Mouse (Mus musculus) liver, postnatal 0 days (tissue): Measurements from ENCODE around the gene Pamr1.

Experiments used
- CTCF ChIP-seq: sonication (generic); IDR thresholded peaks from 2 replicates; pipeline ENCODE4 v1.5.1; 2016; ENCODE audit warnings: antibody characterized with exemption, low read depth
- EP300 ChIP-seq: IDR thresholded peaks from 2 replicates; pipeline ENCODE4 v1.6.1; 2016; ENCODE audit warnings: antibody characterized with exemption, low read depth, mild to moderate bottlenecking

- TF ChIP-seq EP300 (no peak), CTCF (peak; percentile 76)
These were observed 132.4 kb downstream of the Pamr1 start for GRCm38 (mm10) chr2:102682168-102682567.
